Mouse (Mus musculus) olfactory bulb, adult 2 months (tissue): Measurements from ENCODE around the gene Ubac2.

Experiments
- CTCF ChIP-seq: fragments of 200-500 bp; IDR thresholded peaks from 2 replicates; pipeline ENCODE4 v1.5.1; 2012; ENCODE audit warnings: low read depth, mild to moderate bottlenecking, low read length, moderate library complexity; ENCODE audit not compliant: insufficient read depth
- POLR2A ChIP-seq: fragments of 200-500 bp; IDR thresholded peaks from 2 replicates; pipeline ENCODE4 v1.6.1; 2012; ENCODE audit warnings: mild to moderate bottlenecking, low read depth, low read length, moderate library complexity; ENCODE audit not compliant: insufficient read depth

- TF ChIP-seq CTCF (no peak), POLR2A (no peak)
These were observed 71.0 kb downstream of the Ubac2 start for GRCm38 (mm10) chr14:121949436-121949835.
